Mouse (Mus musculus): ENCODE measurements around the gene Tmem39a. TPM values are rescaled to one million over a fixed set of nuclear protein-coding genes. Genes with fewer than 3 reads are reported as not detected.

Gene Tmem39a
- total and polyA plus RNA-seq, 2 experiments from 2014 or later = 13.2 to 25.5 TPM

DNA sequence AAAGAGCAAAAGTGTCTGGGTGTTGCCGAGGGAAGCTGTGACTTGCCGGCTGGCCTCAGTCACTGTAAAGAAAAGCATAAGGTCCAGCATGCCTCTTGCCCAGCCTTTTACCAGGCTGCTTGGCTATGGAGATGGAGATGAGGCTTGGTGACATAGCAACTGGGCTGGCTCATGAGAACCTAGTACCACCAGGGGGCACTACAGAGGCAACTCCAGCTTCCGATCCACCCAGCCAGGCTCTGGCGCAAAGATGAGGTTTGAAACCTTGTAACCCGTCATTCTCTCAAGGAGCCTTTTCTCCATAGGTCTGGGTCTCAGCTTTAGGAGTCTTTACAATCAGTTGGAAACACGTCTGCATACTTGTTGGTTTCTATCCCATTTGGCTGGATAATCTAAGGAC, 60.6 kb downstream of the Tmem39a start:
- Histone ChIP-seq H3K27me3 (ENCODE audit: insufficient read depth, low read length) (no peaks in the 10 kb centered on the region), H3K4me2 (ENCODE audit: low read depth, low read length, poor library complexity, severe bottlenecking) (no peak overlapping the region), H3K9me3 (ENCODE audit: low read length) (no peaks in the 10 kb centered on the region), H3K4me1 (ENCODE audit: insufficient read depth, low read length) (no peaks in the 10 kb centered on the region), H3K36me3 (ENCODE audit: insufficient read depth, low read length) (no peaks in the 10 kb centered on the region), H3K9ac (replicated peaks; ENCODE audit: low read length, poor library complexity, severe bottlenecking) (no peak overlapping the region), H3K4me3 (ENCODE audit: low read depth, low read length) (no peak overlapping the region), H3K27ac (ENCODE audit: low read depth, low read length) (no peak overlapping the region)
- DNase-seq (ENCODE audit: low spot score) (peak; percentile 82), ATAC-seq (ENCODE audit: low FRiP score) (peak; percentile 49; the same call in 1 of the 2 replicates)
- WGBS = 22% methylated on average over 6 of the region's 6 CpGs
- peak; percentile 82 for TF ChIP-seq CTCF (IDR thresholded peaks at IDR 0.05)

DNA sequence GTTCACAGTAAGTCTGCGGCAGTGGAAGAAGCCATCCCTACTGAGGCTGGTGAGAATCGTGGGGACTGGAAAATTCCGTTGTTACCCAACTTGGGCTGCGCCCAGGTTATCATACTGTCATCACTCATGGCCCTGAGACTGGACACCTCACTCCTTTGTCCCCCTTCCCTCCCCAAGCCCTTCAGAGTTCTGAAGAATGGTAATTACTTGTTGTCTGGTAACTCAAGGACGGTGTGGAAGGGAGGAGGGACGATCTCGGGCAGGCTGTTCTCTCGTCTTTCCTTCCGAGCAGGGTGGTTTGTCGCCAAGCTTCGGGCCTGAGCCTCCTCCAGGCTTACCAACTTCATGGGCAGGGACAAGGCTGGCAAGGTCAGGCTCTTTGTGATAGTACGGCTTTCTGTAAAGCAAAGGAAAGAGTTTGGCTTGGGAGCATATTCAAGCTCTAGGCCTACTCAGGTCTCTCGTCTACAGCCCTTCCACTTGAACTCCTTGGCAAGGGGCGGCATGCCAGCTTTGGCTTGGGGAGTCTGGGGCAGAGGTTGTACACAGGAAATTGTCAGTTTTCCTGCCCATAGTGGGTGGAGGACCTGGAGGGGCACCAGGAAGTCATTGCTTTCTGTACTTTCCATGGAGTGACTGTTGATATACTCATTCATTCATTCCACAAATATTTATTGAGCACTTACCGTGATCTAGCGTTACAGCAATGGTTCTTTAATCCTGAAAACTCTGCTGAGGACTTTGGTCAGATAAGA, 62.4 kb downstream of the Tmem39a start:
- Histone ChIP-seq H3K9me3 (ENCODE audit: low read length) (no peaks in the 10 kb centered on the region), H3K4me2 (ENCODE audit: low read depth, low read length, poor library complexity, severe bottlenecking) (no peak overlapping the region), H3K4me1 (ENCODE audit: insufficient read depth, low read length) (no peaks in the 10 kb centered on the region), H3K9ac (replicated peaks; ENCODE audit: low read length, poor library complexity, severe bottlenecking) (no peak overlapping the region), H3K27ac (ENCODE audit: low read depth, low read length) (no peak overlapping the region), H3K36me3 (ENCODE audit: insufficient read depth, low read length) (no peaks in the 10 kb centered on the region), H3K4me3 (ENCODE audit: low read depth, low read length) (no peak overlapping the region), H3K27me3 (ENCODE audit: insufficient read depth, low read length) (no peaks in the 10 kb centered on the region)
- no peak for TF ChIP-seq CTCF (IDR thresholded peaks at IDR 0.05)
- DNase-seq (ENCODE audit: low spot score) = no peak
- 96% methylated on average over 16 of the region's 16 CpGs for WGBS
- no peak for ATAC-seq (ENCODE audit: low FRiP score)

DNA sequence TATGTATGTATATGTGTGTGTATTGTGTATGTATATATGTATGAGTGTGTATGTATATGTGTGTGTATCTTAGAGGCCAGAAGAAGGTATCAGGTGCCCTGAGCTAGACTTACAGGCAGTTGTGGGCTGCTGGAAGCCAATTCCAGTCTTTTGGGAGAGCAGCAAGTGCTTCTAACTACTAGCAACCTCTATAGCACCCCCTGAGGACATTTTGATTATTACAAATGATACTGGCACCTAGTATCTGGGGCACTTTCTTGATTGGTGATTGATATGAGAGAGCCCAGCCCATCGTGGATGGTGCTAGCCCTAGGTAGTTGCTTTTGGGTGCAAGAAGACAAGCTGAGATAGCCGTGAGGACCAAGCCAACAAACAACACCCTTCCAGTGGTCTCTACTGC, 63.8 kb downstream of the Tmem39a start:
- no peak overlapping the region for H3K9ac ChIP-seq (replicated peaks; ENCODE audit: low read length, poor library complexity, severe bottlenecking)
- no peak overlapping the region for H3K4me2 ChIP-seq (ENCODE audit: low read depth, low read length, poor library complexity, severe bottlenecking)
- peak; percentile 39 for DNase-seq (ENCODE audit: low spot score)
- no peaks in the 10 kb centered on the region for H3K27me3 ChIP-seq (ENCODE audit: insufficient read depth, low read length)
- no peaks in the 10 kb centered on the region for H3K4me1 ChIP-seq (ENCODE audit: insufficient read depth, low read length)
- no peak for ATAC-seq (ENCODE audit: low FRiP score)
- no peak overlapping the region for H3K4me3 ChIP-seq (ENCODE audit: low read depth, low read length)
- no peaks in the 10 kb centered on the region for H3K9me3 ChIP-seq (ENCODE audit: low read length)
- no peaks in the 10 kb centered on the region for H3K36me3 ChIP-seq (ENCODE audit: insufficient read depth, low read length)
- WGBS = 61% methylated on average over 2 of the region's 2 CpGs
- H3K27ac ChIP-seq (ENCODE audit: low read depth, low read length) = no peak overlapping the region
- TF ChIP-seq CTCF (IDR thresholded peaks at IDR 0.05) = peak; percentile 26; the same call in 1 of the 2 replicates

DNA sequence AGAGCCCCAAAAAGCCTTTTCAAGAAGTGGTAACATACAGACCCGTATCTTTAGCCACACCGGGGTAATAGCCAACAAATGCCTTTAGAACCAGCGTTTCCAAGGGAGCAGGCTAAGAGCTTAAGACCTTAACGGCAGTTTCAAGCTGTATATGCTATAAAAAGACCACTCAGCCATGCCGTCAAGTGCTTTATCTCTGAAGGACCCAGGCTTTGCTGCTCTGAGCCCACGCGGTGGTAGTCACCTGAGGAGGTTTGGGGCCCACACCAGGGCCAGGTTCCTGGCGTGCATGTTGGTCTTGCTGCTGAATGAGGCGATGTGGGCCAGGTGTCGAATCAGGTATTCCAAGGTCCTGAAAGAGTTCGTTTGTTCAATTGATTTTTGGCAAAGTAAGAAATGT, 65.8 kb downstream of the Tmem39a start:
- ATAC-seq (ENCODE audit: low FRiP score) = no peak
- 73% methylated on average over 11 of the region's 11 CpGs for WGBS
- H3K27me3 ChIP-seq (ENCODE audit: insufficient read depth, low read length) = no peaks in the 10 kb centered on the region
- no peak overlapping the region for H3K4me2 ChIP-seq (ENCODE audit: low read depth, low read length, poor library complexity, severe bottlenecking)
- H3K9me3 ChIP-seq (ENCODE audit: low read length) = no peaks in the 10 kb centered on the region
- DNase-seq (ENCODE audit: low spot score) = no peak
- TF ChIP-seq CTCF (IDR thresholded peaks at IDR 0.05) = no peak
- H3K4me1 ChIP-seq (ENCODE audit: insufficient read depth, low read length) = no peaks in the 10 kb centered on the region
- H3K4me3 ChIP-seq (ENCODE audit: low read depth, low read length) = no peak overlapping the region
- no peak overlapping the region for H3K27ac ChIP-seq (ENCODE audit: low read depth, low read length)
- H3K36me3 ChIP-seq (ENCODE audit: insufficient read depth, low read length) = no peaks in the 10 kb centered on the region
- H3K9ac ChIP-seq (replicated peaks; ENCODE audit: low read length, poor library complexity, severe bottlenecking) = no peak overlapping the region

DNA sequence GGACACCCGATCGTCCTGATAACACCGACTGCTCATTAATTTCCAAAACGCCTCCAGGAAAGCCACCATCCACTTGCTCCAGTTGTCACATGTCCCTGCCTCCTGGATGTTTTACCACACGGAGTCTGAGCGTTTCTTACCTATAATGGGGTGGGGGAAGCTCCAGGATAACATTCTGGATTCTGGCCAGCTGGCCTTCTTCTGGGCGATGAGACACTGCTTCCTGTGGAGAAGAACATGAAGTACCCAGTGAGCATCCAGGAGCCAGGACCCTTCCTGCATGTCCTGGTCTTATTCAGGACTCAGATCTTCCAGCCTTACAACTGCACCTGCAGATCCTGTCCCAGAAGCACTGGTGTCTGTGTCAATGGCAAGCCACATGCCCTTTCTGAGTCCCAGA, 66.9 kb downstream of the Tmem39a start:
- no peak for TF ChIP-seq CTCF (IDR thresholded peaks at IDR 0.05)
- Histone ChIP-seq H3K4me2 (ENCODE audit: low read depth, low read length, poor library complexity, severe bottlenecking) (no peak overlapping the region), H3K27me3 (ENCODE audit: insufficient read depth, low read length) (no peaks in the 10 kb centered on the region), H3K4me3 (ENCODE audit: low read depth, low read length) (no peak overlapping the region), H3K4me1 (ENCODE audit: insufficient read depth, low read length) (no peaks in the 10 kb centered on the region), H3K27ac (ENCODE audit: low read depth, low read length) (no peak overlapping the region), H3K36me3 (ENCODE audit: insufficient read depth, low read length) (no peaks in the 10 kb centered on the region), H3K9ac (replicated peaks; ENCODE audit: low read length, poor library complexity, severe bottlenecking) (no peak overlapping the region), H3K9me3 (ENCODE audit: low read length) (no peaks in the 10 kb centered on the region)
- WGBS = 87% methylated on average over 7 of the region's 7 CpGs
- ATAC-seq (ENCODE audit: low FRiP score) (no peak), DNase-seq (ENCODE audit: low spot score) (no peak)

DNA sequence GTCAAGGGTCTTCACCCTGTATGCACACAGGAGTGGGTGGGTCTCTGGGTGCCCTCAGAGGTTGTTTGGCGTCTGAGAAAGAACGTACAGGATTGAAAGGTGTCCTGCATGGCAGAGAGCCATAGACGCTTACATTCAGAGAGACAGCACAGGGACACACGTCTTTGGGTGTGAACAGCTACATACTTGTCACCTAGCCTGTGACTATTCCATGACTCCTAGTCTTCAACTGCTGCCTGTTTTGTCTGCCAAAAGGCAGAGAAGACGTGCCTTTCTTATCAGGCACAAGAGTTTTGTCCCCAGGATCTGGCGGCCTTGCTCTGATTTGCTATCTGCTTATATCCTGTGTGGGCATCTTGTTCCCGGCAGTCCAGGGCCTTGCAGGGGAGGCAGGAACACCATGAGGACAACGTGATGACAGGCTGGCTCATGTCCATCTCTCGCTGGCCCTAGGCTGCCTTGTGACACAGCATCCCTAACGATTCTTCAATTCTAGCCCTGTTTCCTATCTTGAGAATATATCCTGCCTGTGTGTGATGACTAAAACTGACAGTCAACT, 67.4 kb downstream of the Tmem39a start:
- no peak for DNase-seq (ENCODE audit: low spot score)
- 85% methylated on average over 10 of the region's 10 CpGs for WGBS
- Histone ChIP-seq H3K27me3 (ENCODE audit: insufficient read depth, low read length) (no peaks in the 10 kb centered on the region), H3K36me3 (ENCODE audit: insufficient read depth, low read length) (no peaks in the 10 kb centered on the region), H3K9me3 (ENCODE audit: low read length) (no peaks in the 10 kb centered on the region), H3K4me1 (ENCODE audit: insufficient read depth, low read length) (no peaks in the 10 kb centered on the region), H3K4me2 (ENCODE audit: low read depth, low read length, poor library complexity, severe bottlenecking) (no peak overlapping the region), H3K9ac (replicated peaks; ENCODE audit: low read length, poor library complexity, severe bottlenecking) (no peak overlapping the region), H3K4me3 (ENCODE audit: low read depth, low read length) (no peak overlapping the region), H3K27ac (ENCODE audit: low read depth, low read length) (no peak overlapping the region)
- no peak for TF ChIP-seq CTCF (IDR thresholded peaks at IDR 0.05)
- no peak for ATAC-seq (ENCODE audit: low FRiP score)
